Mouse (Mus musculus) spleen, postnatal 4 days (tissue): ENCODE data around the gene Gm44973.

Experiments used
- DNase-seq, 2 experiments: peaks; one replicate each; pipeline ENCODE4 v3.0.0; 2022; ENCODE audit warnings: low spot score in 2 of 2

The Gm44973 gene

DNA sequence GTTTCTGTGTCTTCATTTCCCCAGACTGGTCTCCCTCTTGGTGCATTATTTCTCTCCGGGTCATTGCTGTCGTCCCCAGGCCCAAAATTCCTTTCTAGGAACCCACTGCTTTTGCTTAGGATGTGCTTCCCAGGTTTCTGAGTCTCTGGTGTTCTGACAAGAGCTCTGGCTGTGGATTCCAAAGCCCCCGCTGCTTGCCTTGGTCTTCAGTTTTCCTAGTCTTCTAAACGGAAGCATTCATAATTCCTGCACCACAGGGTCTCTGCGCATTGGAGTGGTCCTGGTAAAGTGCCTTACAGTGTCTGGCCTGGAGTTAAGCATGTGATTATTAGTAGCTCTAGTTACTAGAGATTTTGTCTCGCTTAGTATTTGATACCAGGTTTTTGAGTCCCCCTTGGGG, 65.5 kb downstream of the Gm44973 start:
- DNase-seq, result no peak

DNA sequence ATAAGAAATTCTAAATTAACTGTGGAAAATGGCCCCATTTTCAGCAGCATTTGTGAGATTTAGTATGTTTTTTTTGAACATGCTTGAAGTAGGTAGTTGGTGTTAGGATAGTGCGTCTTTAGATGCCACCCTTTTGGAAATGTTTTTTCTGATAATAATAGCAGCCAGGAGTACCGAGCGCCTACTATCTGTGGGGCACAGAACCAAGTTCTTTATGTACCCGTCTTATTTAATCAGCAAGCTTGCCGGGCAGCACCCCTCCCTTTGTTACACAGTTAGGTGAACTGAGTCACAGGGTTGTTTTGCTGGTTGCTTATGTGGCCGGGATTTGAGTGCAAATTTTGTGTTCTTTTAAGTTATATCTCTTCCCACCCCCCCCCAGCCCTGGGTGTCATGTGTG, 65.9 kb downstream of the Gm44973 start:
- peak in 1 of 2 experiments; percentile 40 for DNase-seq

DNA sequence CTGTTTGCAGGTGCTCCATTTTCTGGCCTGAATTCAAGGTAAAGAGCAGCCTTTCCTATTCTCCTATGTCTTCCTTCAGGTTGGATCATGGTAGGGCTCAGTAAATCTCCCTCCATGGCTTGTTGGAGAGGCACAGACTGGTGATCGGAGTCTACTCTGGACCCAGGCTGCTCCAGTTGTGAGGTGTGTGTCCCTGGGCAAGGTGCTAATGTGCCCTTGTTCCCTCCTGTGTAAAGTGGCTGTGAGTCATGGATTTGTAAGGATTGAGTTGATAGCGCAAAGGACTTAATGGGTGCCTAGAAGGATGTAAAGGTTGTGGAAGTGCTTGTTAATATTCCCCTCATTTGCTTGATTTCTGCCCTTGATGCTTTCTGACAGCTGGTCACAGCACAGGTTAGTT, 66.6 kb downstream of the Gm44973 start:
- DNase-seq, result no peak
